Mouse (Mus musculus) liver, adult 2 months (tissue): Measurements from ENCODE around the gene Tead3.

Experiments used
- CTCF ChIP-seq: fragments of 200-500 bp; IDR thresholded peaks from 2 replicates; pipeline ENCODE4 v1.5.1; 2011; ENCODE audit warnings: low read depth, low read length, control low read depth
- POLR2A ChIP-seq: fragments of 200-500 bp; IDR thresholded peaks from 2 replicates; pipeline ENCODE4 v1.6.1; 2011; ENCODE audit warnings: low read length, control low read depth; ENCODE audit not compliant: insufficient read depth; ENCODE audit errors: extremely low read depth

DNA sequence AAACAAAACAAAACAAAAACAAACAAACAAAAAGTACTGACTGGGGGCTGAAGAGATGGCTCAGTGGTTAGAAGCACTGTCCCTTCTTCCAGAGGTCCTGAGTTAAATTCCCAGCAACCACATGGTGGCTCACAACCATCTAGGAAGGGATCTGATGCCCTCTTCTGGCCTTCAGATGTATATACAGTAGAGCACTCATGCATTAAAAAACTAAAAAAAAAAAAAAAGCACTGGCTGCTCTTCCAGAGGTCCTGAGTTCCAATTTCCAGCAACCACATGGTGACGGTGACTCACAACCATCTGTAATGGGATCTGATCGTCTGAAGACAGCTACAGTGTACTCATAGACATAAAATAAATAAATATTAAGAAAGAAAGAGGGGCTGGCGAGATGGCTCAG is 39.8 kb downstream of the Tead3 start:
- no peak for TF ChIP-seq POLR2A
- TF ChIP-seq CTCF: no peak
